Mouse (Mus musculus) left cerebral cortex, adult 2 months (tissue): ENCODE data around the gene Spats1. TPM values are rescaled to one million over a fixed set of nuclear protein-coding genes. Genes with fewer than 3 reads are reported as not detected.

Experiments
- DNase-seq, 2 experiments: peaks; one replicate each; pipeline ENCODE4 v3.0.0; 2021 to 2022; ENCODE audit warnings: low spot score in 2 of 2, mixed read lengths in 1 of 2; ENCODE audit errors: extremely low spot score in 1 of 2
- H3K27ac ChIP-seq: fragments of 200-600 bp; 2 replicates; pipeline ENCODE4 v1.8.1; 2022
- H3K4me3 ChIP-seq: fragments of 200-600 bp; 2 replicates; pipeline ENCODE4 v1.8.1; 2022
- CTCF ChIP-seq: fragments of 200-600 bp; IDR thresholded peaks from 2 replicates; pipeline ENCODE4 v1.8.1; 2022; ENCODE audit warnings: antibody characterized with exemption, mild to moderate bottlenecking, moderate library complexity
- intact Hi-C: fragments of 180-260 bp; cut with DNase I; formaldehyde crosslinking; loops from one replicate; pipeline ENCODE4 v1.15.1; 2025
- total RNA-seq, 2 experiments: library from RNA; stranded (reverse); gene quantifications; 2 replicates each; pipeline ENCODE4 v1.2.3; 2021

Spats1 gene
- total RNA-seq, 2 experiments from 2014 or later, result 5.5 to 5.8 TPM

DNA sequence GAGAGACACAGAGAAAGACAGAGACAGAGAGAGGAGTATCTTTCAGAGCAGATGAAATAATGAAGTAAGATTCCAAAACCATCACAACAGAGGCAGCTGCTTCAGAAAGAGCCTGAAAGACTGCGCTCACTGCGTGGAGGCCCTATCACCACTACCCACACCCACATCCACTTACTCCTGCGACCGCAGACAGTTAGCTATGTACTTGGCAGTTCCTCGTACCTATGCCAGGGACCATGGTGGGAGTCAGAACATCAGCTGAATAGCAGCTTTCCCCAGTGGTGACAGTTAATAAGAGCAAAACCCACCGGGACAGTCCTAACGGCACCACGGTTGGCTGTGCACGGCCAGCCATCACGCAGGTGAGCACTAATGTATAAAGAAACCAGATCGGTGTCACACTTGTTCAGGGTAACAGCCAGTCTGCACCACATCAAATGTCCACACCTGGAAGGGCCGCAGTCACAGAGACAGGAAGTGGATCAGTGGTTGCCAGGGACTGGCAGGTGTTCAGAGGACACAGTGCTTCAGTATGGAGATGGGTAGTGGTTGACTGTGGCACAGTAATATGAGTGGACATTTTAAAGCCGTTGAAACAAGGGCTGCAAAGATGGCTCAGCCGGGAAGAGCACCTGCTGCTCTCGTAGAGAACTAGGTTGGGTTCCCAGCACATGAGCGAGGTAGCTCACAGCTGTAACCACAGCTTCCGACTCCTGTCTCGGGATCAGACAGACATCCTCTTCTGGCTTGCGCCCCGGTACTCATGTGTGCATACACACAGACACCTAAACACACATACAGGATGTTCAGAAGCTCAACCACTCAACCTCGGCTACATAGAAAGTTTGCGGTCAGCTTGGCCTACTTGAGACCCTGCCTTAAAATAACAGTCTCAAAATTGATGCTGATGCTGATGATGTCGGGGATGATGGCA is 13.4 kb upstream of the Spats1 start:
- no peak for DNase-seq

GRCm38 (mm10) chr17:45487216-45487615 is 12.0 kb upstream of the Spats1 start:
- TF ChIP-seq CTCF, result no peak
- Histone ChIP-seq H3K4me3 (no peak overlapping the region), H3K27ac (no peak overlapping the region)
- intact Hi-C loops, result no loop called here
- DNase-seq, result no peak

More for the DNA sequence above, 13.4 kb upstream of the Spats1 start:
- H3K27ac ChIP-seq, result no peak overlapping the region
- no peak for TF ChIP-seq CTCF
- intact Hi-C loops, result no loop called here
- no peak overlapping the region for H3K4me3 ChIP-seq

- intact Hi-C loops, result no loop called here
- H3K4me3 ChIP-seq, result no peak overlapping the region
- no peak for TF ChIP-seq CTCF
- no peak for DNase-seq
- no peak overlapping the region for H3K27ac ChIP-seq
Observed at GRCm38 (mm10) chr17:45485581-45485980, 10.4 kb upstream of the Spats1 start.

DNA sequence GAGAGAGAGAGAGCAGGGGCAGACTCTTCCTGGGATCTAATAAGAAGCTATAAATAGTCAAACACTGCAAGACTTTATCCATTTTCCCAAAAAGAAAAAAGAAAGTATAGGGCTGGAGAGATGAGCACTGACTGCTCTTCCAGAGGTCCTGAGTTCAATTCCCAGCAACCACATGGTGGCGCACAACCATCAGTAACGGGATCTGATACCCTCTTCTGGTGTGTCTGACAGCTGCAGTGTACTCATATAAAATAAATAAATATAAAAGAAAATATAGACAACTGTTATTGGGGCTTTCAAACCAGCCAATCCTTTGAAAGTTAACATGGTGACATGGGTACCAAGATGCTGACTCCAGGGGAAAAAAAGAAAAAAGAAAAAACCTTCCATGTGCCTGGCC is 5.2 kb upstream of the Spats1 start:
- peak; percentile 45 for TF ChIP-seq CTCF
- intact Hi-C loops, result no loop called here
- no peak for DNase-seq
- Histone ChIP-seq H3K4me3 (no peak overlapping the region), H3K27ac (no peak overlapping the region)

DNA sequence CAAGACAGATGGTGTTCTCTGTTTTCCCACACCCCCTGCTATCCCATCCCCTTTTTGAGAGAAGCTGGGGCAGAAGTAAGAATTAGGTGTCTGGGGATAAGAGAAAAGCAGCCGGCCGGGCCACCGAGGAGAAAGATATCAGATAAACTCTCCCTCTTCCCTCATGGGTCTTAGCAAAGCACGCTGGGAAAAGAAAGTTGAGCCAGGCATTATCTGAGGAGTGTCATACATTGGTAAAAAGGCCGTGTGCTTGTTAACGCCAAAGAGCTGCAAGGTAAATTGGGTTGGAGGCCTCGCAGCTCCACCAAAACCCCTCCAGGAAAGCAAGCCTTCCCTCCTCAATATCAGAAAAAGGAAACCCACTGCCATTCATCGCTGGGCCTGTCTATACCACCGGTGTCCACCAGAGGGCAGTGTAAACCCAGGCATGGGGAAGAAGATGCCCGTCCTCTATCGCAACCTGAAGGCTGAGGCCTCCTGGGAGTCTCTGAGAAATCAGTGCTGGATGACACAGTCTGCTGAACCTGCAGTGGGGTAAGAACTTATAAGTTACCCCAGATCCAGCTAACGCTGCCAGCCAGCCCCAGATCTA is 3.1 kb upstream of the Spats1 start:
- no peak overlapping the region for H3K27ac ChIP-seq
- peak; percentile 99 for TF ChIP-seq CTCF
- intact Hi-C loops, result loop anchor here (1.0 to 10.0 kb wide), 4 partner anchors 28 to 164 kb away; partner anchors contain the start of gene Aars2
- DNase-seq, result peak; percentile 84 to 93
- no peak overlapping the region for H3K4me3 ChIP-seq

DNA sequence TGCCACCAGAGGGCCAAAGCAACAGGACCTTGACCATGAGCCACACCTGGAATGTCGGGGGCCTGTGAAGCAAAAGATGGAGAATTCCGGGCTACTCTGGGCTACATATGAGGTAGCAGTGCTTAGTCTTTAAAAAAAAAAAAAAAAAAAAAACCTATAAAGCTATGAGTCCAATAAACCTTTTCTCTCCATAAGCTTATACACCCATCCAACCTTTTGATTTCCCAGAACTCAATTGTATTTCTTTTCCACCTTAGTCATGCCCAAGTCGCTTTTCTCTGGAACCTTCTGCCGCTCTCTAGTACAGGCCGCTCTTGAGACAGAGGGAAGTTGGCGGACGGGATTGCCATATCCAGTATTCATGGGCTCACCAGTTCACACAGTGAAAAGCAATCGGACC is 1.1 kb downstream of the Spats1 start:
- peak overlapping the region; percentile 48 for H3K4me3 ChIP-seq
- intact Hi-C loops, result loop anchor here (10.0 kb wide), 1 partner anchor 151 kb away; no protein-coding TSS in a partner anchor
- DNase-seq, result no peak
- peak overlapping the region; percentile 97 for H3K27ac ChIP-seq
- TF ChIP-seq CTCF, result no peak

GRCm38 (mm10) chr17:45473667-45474066 is 1.5 kb downstream of the Spats1 start:
- no peak for DNase-seq
- intact Hi-C loops, result loop anchor here (10.0 kb wide), 1 partner anchor 151 kb away; no protein-coding TSS in a partner anchor
- no peak for TF ChIP-seq CTCF
- peak overlapping the region; percentile 97 for H3K27ac ChIP-seq
- no peak overlapping the region; the same call in 1 of the 2 replicates for H3K4me3 ChIP-seq

DNA sequence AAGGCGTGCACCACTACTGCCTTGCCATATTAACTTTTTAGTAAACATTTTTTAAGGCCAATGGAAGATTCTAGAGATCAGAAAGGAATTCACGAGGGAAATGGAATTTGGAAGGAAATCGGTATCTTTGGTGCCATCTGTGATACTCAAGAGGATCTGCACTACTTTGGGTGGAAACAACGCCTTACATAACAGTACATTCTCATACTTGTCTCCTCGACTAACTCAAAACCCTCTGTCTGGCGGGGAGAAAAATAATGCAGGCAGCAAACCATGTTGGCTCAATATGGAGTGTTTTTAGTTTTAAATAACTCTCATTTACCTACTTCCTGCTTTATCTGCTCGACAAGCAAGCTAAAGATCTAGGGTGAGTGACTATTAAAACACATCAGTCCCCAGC is 4.5 kb downstream of the Spats1 start:
- DNase-seq, result no peak
- Histone ChIP-seq H3K27ac (peak overlapping the region; percentile 78), H3K4me3 (no peak overlapping the region)
- intact Hi-C loops, result loop anchor here (10.0 kb wide), 1 partner anchor 154 kb away; no protein-coding TSS in a partner anchor
- TF ChIP-seq CTCF, result no peak

DNA sequence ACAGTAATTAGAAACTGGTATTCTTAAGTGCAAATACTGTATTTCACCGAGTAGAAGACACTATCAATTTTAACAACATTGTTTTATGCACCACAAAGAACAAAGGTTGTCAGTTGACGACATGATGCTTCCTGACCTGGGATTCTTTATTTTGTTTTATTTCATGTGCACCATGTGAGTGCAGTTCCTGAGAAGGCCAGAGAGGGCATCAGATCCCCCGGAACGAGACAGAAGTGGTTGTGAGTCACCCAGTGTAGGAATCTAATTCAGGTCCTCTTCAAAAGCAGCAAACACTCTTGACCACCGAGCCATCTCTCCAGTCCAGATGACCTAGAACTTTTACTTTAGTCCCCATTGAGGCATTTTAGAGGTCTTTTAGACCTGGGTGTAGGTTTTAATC is 6.9 kb downstream of the Spats1 start:
- Histone ChIP-seq H3K4me3 (no peak overlapping the region), H3K27ac (no peak overlapping the region)
- TF ChIP-seq CTCF, result no peak; the same call in 1 of the 2 replicates
- intact Hi-C loops, result no loop called here
- DNase-seq, result no peak

- Histone ChIP-seq H3K27ac (no peak overlapping the region), H3K4me3 (no peak overlapping the region)
- DNase-seq, result no peak
- intact Hi-C loops, result no loop called here
- TF ChIP-seq CTCF, result no peak; the same call in none of the 2 replicates
Observed at GRCm38 (mm10) chr17:45466701-45467100, 8.5 kb downstream of the Spats1 start.

DNA sequence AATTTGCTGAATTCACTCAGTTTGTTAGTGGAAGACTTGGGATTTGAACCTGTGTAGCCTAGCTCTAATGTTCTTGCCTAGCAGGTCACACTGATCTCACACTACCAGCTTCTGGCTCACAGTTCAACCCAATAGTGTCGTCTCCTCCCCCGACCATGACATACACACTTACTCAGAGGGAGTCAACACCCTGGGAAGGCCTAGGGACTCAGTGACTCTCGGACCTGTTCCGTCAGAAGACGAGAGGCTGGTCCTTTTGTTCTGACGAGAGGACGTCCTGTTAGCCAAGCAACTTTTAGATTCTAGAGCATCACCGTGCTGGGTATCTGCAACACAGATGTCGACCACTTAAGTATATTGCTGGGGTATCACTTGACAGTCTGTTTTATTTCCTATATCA is 11.0 kb downstream of the Spats1 start:
- no peak overlapping the region for H3K4me3 ChIP-seq
- intact Hi-C loops, result no loop called here
- DNase-seq, result no peak
- H3K27ac ChIP-seq, result no peak overlapping the region
- no peak for TF ChIP-seq CTCF

GRCm38 (mm10) chr17:45462506-45462905 is 12.7 kb downstream of the Spats1 start:
- intact Hi-C loops, result no loop called here
- no peak; the same call in 1 of the 2 replicates for TF ChIP-seq CTCF
- H3K4me3 ChIP-seq, result no peak overlapping the region
- H3K27ac ChIP-seq, result no peak overlapping the region
- DNase-seq, result no peak
